Mouse (Mus musculus): Measurements from ENCODE around the gene Fas.

Fas gene

DNA sequence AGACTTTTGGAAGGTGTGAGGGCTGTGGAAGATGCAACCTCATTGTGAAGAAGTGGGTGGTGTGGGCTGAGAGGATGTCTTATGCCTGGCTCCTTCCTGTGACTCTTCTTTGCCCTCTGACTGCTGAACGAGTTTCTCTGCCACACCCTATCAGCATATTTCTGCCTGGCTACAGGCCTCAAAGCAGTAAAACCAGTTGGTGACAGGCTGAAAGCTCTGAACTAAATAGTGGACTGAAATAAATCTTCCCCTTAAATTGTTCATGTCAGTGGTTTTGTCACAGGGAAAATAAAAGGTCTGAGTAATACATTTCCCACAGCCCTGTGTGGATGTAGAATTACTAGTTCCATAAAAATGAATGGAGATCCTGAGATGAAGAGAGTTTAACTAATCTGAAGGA, 79.1 kb downstream of the Fas start:
- DNase-seq (ENCODE audit: low spot score in 2 of 2), result no peak

DNA sequence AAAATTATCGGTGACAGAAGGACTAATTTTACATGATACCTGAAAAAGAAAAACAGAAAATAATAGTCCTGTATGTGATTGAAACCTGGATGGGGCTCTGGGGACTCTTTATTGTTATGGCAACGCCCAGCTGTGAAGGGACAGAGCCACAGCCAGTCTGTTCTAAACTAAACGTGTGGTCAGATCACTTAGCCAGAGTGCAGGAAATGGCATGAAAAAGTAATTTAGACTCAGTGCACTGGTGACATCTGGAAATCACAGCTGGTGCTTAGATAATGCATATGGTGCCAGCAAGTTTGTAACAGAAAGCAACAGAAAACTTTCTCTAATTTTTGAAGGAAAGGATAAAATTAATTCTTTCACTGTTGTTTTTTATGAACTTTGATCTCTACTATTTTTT, 79.9 kb downstream of the Fas start:
- DNase-seq (ENCODE audit: low spot score in 2 of 2), result no peak

Measured in spleen, postnatal 10 days (tissue).